Mouse (Mus musculus) bone marrow, adult 2 months (tissue): ENCODE data around the gene Top3a.

Experiments
- CTCF ChIP-seq: fragments of 200-500 bp; IDR thresholded peaks from 2 replicates; pipeline ENCODE4 v1.5.1; 2011; ENCODE audit warnings: low read length, control low read depth; ENCODE audit not compliant: control insufficient read depth, insufficient read depth
- POLR2A ChIP-seq: fragments of 200-500 bp; IDR thresholded peaks from 2 replicates; pipeline ENCODE4 v1.6.1; 2011; ENCODE audit warnings: low read depth, mild to moderate bottlenecking, control low read depth, low read length, borderline replicate concordance; ENCODE audit not compliant: control insufficient read depth

DNA sequence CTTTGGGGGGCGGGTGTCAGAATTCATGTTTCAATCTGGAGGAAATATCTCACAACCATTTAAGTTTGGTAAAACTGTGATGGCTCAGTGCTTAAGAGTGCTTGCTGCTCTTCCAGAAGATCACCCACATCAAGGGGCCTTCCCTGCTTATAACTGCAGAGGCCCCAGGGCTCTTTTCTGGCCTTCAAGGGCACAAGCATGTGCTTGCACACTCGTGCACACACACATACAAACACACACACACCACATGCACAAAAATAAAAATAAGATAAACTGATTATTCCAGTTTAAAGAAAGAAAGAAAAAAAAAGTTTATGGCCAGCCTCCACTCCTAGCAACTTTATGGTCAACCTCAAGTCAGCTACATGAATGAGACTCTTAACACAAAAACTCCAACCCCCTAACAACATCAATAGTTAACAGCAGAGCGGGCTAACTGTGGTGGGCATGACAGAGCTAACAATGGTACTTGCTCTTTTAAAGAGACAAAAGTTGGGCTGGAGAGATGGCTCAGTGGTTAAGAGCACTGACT is 2.9 kb downstream of the Top3a start:
- TF ChIP-seq CTCF = no peak
- no peak for TF ChIP-seq POLR2A
